16 mouse cellular contexts compared by ENCODE assay signal in genomic region chr19:22695423-22695822, GRCm38 (mm10).
"Had no signal": no experiment of that assay in that cellular context is flagged by ENCODE, and none has a peak within 500 bp of the region (broad histone marks: within the 10 kb centered on the region; RNA-seq: fewer than 3 reads in every experiment).

No protein-coding gene starts in this region.

- H3K4me1 ChIP-seq: liver, embryonic 12.5 days; stomach, embryonic 15.5 days had no signal

- H3K9ac ChIP-seq: kidney, embryonic 15.5 days; limb, embryonic 15.5 days; liver, embryonic 12.5 days; lung, embryonic 14.5 days; neural tube, embryonic 15.5 days; stomach, embryonic 15.5 days had no signal

- H3K27me3 ChIP-seq: kidney, embryonic 15.5 days; limb, embryonic 15.5 days; liver, embryonic 12.5 days; stomach, embryonic 15.5 days had no signal

- ATAC-seq: intestine, embryonic 16.5 days; liver, embryonic 12.5 days had no signal

- DNase-seq: kidney, adult 2 months; kidney, postnatal 14 days; lung, embryonic 14.5 days; lung, postnatal 10 days; lung, postnatal 4 days; midbrain, embryonic 14.5 days; thymus, adult 18-20 months; thymus, postnatal 14 days had no signal

- H3K4me3 ChIP-seq: kidney, embryonic 15.5 days; limb, embryonic 15.5 days; liver, embryonic 12.5 days; midbrain, embryonic 10.5 days; myocyte; neural tube, embryonic 15.5 days; stomach, embryonic 15.5 days had no signal

- H3K4me2 ChIP-seq: kidney, embryonic 15.5 days; limb, embryonic 15.5 days; liver, embryonic 12.5 days; lung, embryonic 14.5 days; neural tube, embryonic 15.5 days; stomach, embryonic 15.5 days had no signal

- H3K9me3 ChIP-seq: kidney, embryonic 15.5 days; limb, embryonic 15.5 days; liver, embryonic 12.5 days; midbrain, embryonic 10.5 days; neural tube, embryonic 15.5 days; stomach, embryonic 15.5 days had no signal

- H3K27ac ChIP-seq: kidney, embryonic 15.5 days; limb, embryonic 15.5 days; liver, embryonic 12.5 days; midbrain, embryonic 10.5 days; neural tube, embryonic 15.5 days; stomach, embryonic 15.5 days had no signal

- H3K36me3 ChIP-seq: kidney, embryonic 15.5 days; limb, embryonic 15.5 days; liver, embryonic 12.5 days; midbrain, embryonic 10.5 days; stomach, embryonic 15.5 days had no signal
